Mouse (Mus musculus) small intestine, adult 2 months (tissue): ENCODE data around the gene Lpcat1.

Source experiments
- CTCF ChIP-seq: fragments of 200-500 bp; IDR thresholded peaks from 2 replicates; pipeline ENCODE4 v1.5.1; 2012; ENCODE audit warnings: low read depth, mild to moderate bottlenecking, control low read depth, inconsistent platforms, low read length, moderate library complexity, mixed read lengths; ENCODE audit not compliant: insufficient replicate concordance, insufficient read length; ENCODE audit errors: extremely low read depth
- POLR2A ChIP-seq: fragments of 200-500 bp; IDR thresholded peaks from 2 replicates; pipeline ENCODE4 v1.6.1; 2012; ENCODE audit warnings: low read depth, mild to moderate bottlenecking, control low read depth, inconsistent platforms, low read length, moderate library complexity

DNA sequence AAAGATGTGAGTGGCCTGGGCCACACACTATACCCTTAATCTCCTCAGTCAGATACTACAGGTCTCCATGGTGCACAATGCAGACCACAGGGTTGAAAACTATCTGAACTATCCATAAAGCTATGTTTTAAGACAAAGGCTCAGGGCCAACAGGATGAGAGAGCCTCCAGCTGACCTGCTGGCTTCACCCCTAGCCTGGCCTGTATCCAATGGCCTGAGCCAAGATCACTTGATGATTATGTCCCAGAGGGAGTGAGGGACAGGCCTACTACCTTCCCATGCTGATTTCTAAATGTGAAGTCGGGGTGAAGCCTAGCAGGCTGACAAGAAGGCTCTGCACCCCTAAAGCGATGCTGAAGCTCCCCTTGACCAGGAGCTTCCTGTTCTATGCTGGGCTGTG, 21.9 kb upstream of the Lpcat1 start:
- TF ChIP-seq POLR2A (no peak), CTCF (no peak)
